26 mouse cellular contexts compared by ENCODE assay signal in genomic region chr7:129862966-129863365, GRCm38 (mm10).
"Had no signal": no experiment of that assay in that cellular context is flagged by ENCODE, and none has a peak within 500 bp of the region (broad histone marks: within the 10 kb centered on the region; RNA-seq: fewer than 3 reads in every experiment).

No protein-coding gene starts in this region.

- H3K36me3 ChIP-seq: embryonic facial prominence, embryonic 10.5 days; embryonic facial prominence, embryonic 12.5 days; embryonic facial prominence, embryonic 13.5 days; embryonic facial prominence, embryonic 15.5 days; forebrain, embryonic 10.5 days; forebrain, embryonic 12.5 days; forebrain, embryonic 15.5 days had no signal

- H3K27ac ChIP-seq: embryonic facial prominence, embryonic 10.5 days; embryonic facial prominence, embryonic 12.5 days; embryonic facial prominence, embryonic 13.5 days; embryonic facial prominence, embryonic 15.5 days; forebrain, embryonic 10.5 days; forebrain, embryonic 12.5 days; forebrain, embryonic 13.5 days; forebrain, embryonic 15.5 days; gastrocnemius, adult 2 months had no signal

- H3K4me1 ChIP-seq: embryonic facial prominence, embryonic 10.5 days; embryonic facial prominence, embryonic 12.5 days; embryonic facial prominence, embryonic 13.5 days; forebrain, embryonic 10.5 days; forebrain, embryonic 12.5 days; forebrain, embryonic 13.5 days; forebrain, embryonic 15.5 days had no signal

- H3K4me3 ChIP-seq: embryonic facial prominence, embryonic 10.5 days; embryonic facial prominence, embryonic 12.5 days; embryonic facial prominence, embryonic 13.5 days; embryonic facial prominence, embryonic 15.5 days; erythroblast, embryonic 14.5 days; forebrain, embryonic 10.5 days; forebrain, embryonic 12.5 days; forebrain, embryonic 13.5 days; forebrain, embryonic 15.5 days; gastrocnemius, adult 2 months had no signal

- DNase-seq: cerebellum, adult 2 months; cerebellum, adult 8-10 months; cerebellum, adult 9-10 months; cerebellum, adult 9-11 months; cerebellum, postnatal 10 days; cerebellum, postnatal 14 days; cerebellum, postnatal 25 days; cerebellum, postnatal 36 days; embryo, embryonic 11 days; forebrain, postnatal 0 days; gastrocnemius, adult 2 months; gastrocnemius, postnatal 10 days; gastrocnemius, postnatal 14 days; gastrocnemius, postnatal 25 days; gastrocnemius, postnatal 36 days; heart, adult 11 months; heart, adult 18-20 months had no signal

- H3K27me3 ChIP-seq: embryonic facial prominence, embryonic 12.5 days; embryonic facial prominence, embryonic 13.5 days; embryonic facial prominence, embryonic 15.5 days; forebrain, embryonic 12.5 days; forebrain, embryonic 13.5 days; forebrain, embryonic 15.5 days had no signal
